In the genomic region with DNA sequence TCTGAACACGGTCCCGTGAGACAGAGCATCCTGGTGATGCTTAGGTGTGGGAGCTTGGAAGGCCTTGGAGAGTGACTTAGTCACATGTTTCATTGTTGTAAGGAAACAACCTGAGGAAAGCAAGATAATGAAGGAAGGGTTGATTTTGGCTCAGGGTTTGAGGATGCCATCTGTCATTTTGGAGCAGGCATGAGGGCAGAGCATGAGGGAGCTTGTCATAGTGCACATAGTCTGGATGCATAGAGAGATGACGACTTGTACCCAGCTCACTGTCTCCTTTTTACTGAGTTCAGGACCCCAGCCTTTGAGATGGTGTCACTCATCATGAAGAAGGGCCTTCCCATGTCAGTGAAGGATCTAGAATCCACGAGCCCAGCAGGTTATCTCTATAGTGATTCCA, we compare ENCODE assay signal across 20 mouse cellular contexts.
DNase-seq lines count a peak whose midpoint lies in the region; ATAC-seq and TF ChIP-seq lines count a peak whose summit lies in the region.
"Had no signal": no experiment of that assay in that cellular context is flagged by ENCODE, and none has a peak within 500 bp of the region (broad histone marks: within the 10 kb centered on the region; RNA-seq: fewer than 3 reads in every experiment).

No protein-coding gene starts in this region.

- WGBS in cerebellum, adult 2 months = 18% methylated on average over 4 of the region's 4 CpGs
- WGBS in forebrain, embryonic 11.5 days = 83% methylated on average over 4 of the region's 4 CpGs

- DNase-seq in cerebellum, postnatal 4 days (ENCODE audit: low spot score in 2 of 2) = no peak
- DNase-seq in cerebellum, adult 2 months = peak; percentile 52 to 79
- peak; percentile 52 to 62 for DNase-seq in cerebellum, postnatal 10 days
- DNase-seq in embryo, embryonic 10.5 days (ENCODE audit: low spot score) = no peak
- no peak for DNase-seq in kidney, adult 18-20 months
- no peak for DNase-seq in forebrain, embryonic 11.5 days (ENCODE audit: low spot score)
- DNase-seq: adrenal gland, postnatal 10 days; B cell, adult 2 months; heart, adult 2 months; kidney, adult 2 months had no signal

- no peaks in the 10 kb centered on the region for H3K27me3 ChIP-seq in cerebellum, adult 2 months (ENCODE audit: control insufficient read depth, insufficient read depth, low read length)
- H3K27me3 ChIP-seq in forebrain, embryonic 11.5 days (ENCODE audit: control insufficient read depth, insufficient read depth, low read length) = no peaks in the 10 kb centered on the region
- H3K27me3 ChIP-seq: heart, embryonic 12.5 days; intestine, embryonic 15.5 days; kidney, embryonic 15.5 days had no signal

- no peak overlapping the region for H3K9ac ChIP-seq in forebrain, embryonic 11.5 days (ENCODE audit: low read length)
- H3K9ac ChIP-seq: embryonic facial prominence, embryonic 13.5 days; heart, embryonic 12.5 days; hindbrain, embryonic 14.5 days; intestine, embryonic 15.5 days; kidney, embryonic 15.5 days had no signal

- TF ChIP-seq CTCF in cerebellum, adult 2 months (IDR thresholded peaks at IDR 0.05; ENCODE audit: borderline replicate concordance, insufficient read depth, low read depth, low read length) = no peak

- no peak for TF ChIP-seq POLR2A in cerebellum, adult 2 months (IDR thresholded peaks at IDR 0.05; ENCODE audit: borderline replicate concordance, insufficient read depth, low read length)

- H3K4me3 ChIP-seq in cerebellum, adult 2 months (replicated peaks; ENCODE audit: insufficient read depth, low read depth, low read length) = no peak overlapping the region
- no peak overlapping the region for H3K4me3 ChIP-seq in forebrain, embryonic 11.5 days (ENCODE audit: low read depth, low read length)
- H3K4me3 ChIP-seq: embryonic facial prominence, embryonic 13.5 days; heart, adult 2 months; heart, embryonic 12.5 days; hindbrain, embryonic 10.5 days; intestine, embryonic 15.5 days; kidney, embryonic 15.5 days had no signal

- no peak overlapping the region for H3K4me2 ChIP-seq in forebrain, embryonic 11.5 days (ENCODE audit: low read depth, low read length, severe bottlenecking)
- H3K4me2 ChIP-seq: embryonic facial prominence, embryonic 13.5 days; heart, embryonic 12.5 days; hindbrain, embryonic 14.5 days; intestine, embryonic 15.5 days; kidney, embryonic 15.5 days had no signal

- ATAC-seq in cerebellum, adult (ENCODE audit: insufficient number of reproducible peaks, low FRiP score, low TSS enrichment) = peak; percentile 65
- no peak for ATAC-seq in forebrain, embryonic 11.5 days (replicated peaks; ENCODE audit: low FRiP score)
- ATAC-seq: CD4-positive, CD25-positive, alpha-beta regulatory T cell, adult 4 months; forebrain, embryonic 14.5 days; intestine, embryonic 15.5 days had no signal

- H3K4me1 ChIP-seq in cerebellum, adult 2 months (ENCODE audit: control insufficient read depth, insufficient read depth, low read length) = peaks cover 21% of the 10 kb centered on the region
- H3K4me1 ChIP-seq in forebrain, embryonic 11.5 days (replicated peaks; ENCODE audit: control insufficient read depth, insufficient read depth, low read length) = no peaks in the 10 kb centered on the region
- H3K4me1 ChIP-seq: kidney, embryonic 15.5 days had no signal

- H3K36me3 ChIP-seq in forebrain, embryonic 11.5 days (ENCODE audit: control insufficient read depth, insufficient read depth, low read length) = no peaks in the 10 kb centered on the region
- H3K36me3 ChIP-seq: embryonic facial prominence, embryonic 13.5 days; G1E; heart, embryonic 12.5 days; hindbrain, embryonic 10.5 days; intestine, embryonic 15.5 days; kidney, embryonic 15.5 days had no signal

- no peak overlapping the region for H3K27ac ChIP-seq in cerebellum, adult 2 months (ENCODE audit: insufficient read depth, low read length)
- H3K27ac ChIP-seq in forebrain, embryonic 11.5 days (ENCODE audit: low read depth, low read length) = no peak overlapping the region
- H3K27ac ChIP-seq: embryonic facial prominence, embryonic 13.5 days; heart, adult 2 months; hindbrain, embryonic 10.5 days; hindbrain, embryonic 14.5 days; intestine, embryonic 15.5 days; kidney, embryonic 15.5 days had no signal

- no peaks in the 10 kb centered on the region for H3K9me3 ChIP-seq in forebrain, embryonic 11.5 days (ENCODE audit: control insufficient read depth, low read length)
- H3K9me3 ChIP-seq: embryonic facial prominence, embryonic 13.5 days; heart, embryonic 12.5 days; hindbrain, embryonic 10.5 days; intestine, embryonic 15.5 days; kidney, embryonic 15.5 days had no signal

Comparison
In these comparisons a context has a peak if more than half of its experiments do, and no peak if none do; other contexts are left out.
1. DNase-seq: peak in cerebellum, adult 2 months (2 of 2) and cerebellum, postnatal 10 days (2 of 2); none in cerebellum, postnatal 4 days (0 of 2), embryo, embryonic 10.5 days (single experiment), kidney, adult 18-20 months (single experiment) and forebrain, embryonic 11.5 days (single experiment).